Mouse (Mus musculus) neural tube, embryonic 11.5 days (tissue): ENCODE results near the gene Ky. TPM values are rescaled to one million over a fixed set of nuclear protein-coding genes. Genes with fewer than 3 reads are reported as not detected.

ENCODE experiments used
- ATAC-seq: fragments of 200-750 bp; cut with Nextera tagmentation; 2 replicates; pipeline ENCODE4 v1.8.0; 2017; ENCODE audit warnings: moderate number of reproducible peaks, mild to moderate bottlenecking, moderate TSS enrichment, moderate library complexity; ENCODE audit not compliant: insufficient read depth, low FRiP score, low TSS enrichment
- DNase-seq: peaks from one replicate; pipeline ENCODE4 v3.0.0-alpha.2; 2015; ENCODE audit warnings: low spot score
- H3K27ac ChIP-seq: fragments of 300-500 bp; sonication (generic); 2 replicates; pipeline ENCODE4 v1.5.1; 2014; ENCODE audit warnings: low read depth, mild to moderate bottlenecking, low read length
- H3K27me3 ChIP-seq: fragments of 300-500 bp; sonication (generic); 2 replicates; pipeline ENCODE4 v1.6.1; 2014; ENCODE audit warnings: mild to moderate bottlenecking, low read length, mixed read lengths; ENCODE audit not compliant: control insufficient read depth, insufficient read depth
- H3K36me3 ChIP-seq: fragments of 300-500 bp; sonication (generic); 2 replicates; pipeline ENCODE4 v1.6.1; 2014; ENCODE audit warnings: mild to moderate bottlenecking, low read length, moderate library complexity, mixed read lengths; ENCODE audit not compliant: control insufficient read depth, insufficient read depth
- H3K4me1 ChIP-seq: fragments of 300-500 bp; sonication (generic); 2 replicates; pipeline ENCODE4 v1.6.1; 2014; ENCODE audit warnings: low read length, mixed read lengths; ENCODE audit not compliant: control insufficient read depth, insufficient read depth
- H3K4me2 ChIP-seq: fragments of 300-500 bp; sonication (generic); 2 replicates; pipeline ENCODE4 v1.6.1; 2014; ENCODE audit warnings: low read depth, mild to moderate bottlenecking, moderate library complexity
- H3K4me3 ChIP-seq: fragments of 300-500 bp; sonication (generic); 2 replicates; pipeline ENCODE4 v1.5.1; 2014; ENCODE audit warnings: low read depth, low read length
- H3K9ac ChIP-seq: fragments of 300-500 bp; sonication (generic); 2 replicates; pipeline ENCODE4 v1.6.1; 2014; ENCODE audit warnings: mild to moderate bottlenecking, low read length
- H3K9me3 ChIP-seq: fragments of 300-500 bp; sonication (generic); 2 replicates; pipeline ENCODE4 v1.6.1; 2016; ENCODE audit warnings: low read length; ENCODE audit not compliant: control insufficient read depth
- WGBS: fragments of 180-500 bp; shearing (Covaris S2); extraction: QIAGEN DNeasy Blood & Tissue Kit; methylation state at CpG from one replicate; pipeline ENCODE4 v1.1.7; 2014; 5-methylcytosine and 5-hydroxymethylcytosine counted together
- polyA plus RNA-seq: library from polyadenylated mRNA; unstranded; fragments of >200 nt; fragmentation: Nextera tagmentation; extraction: Ambion mirVana; gene quantifications from 2 replicates; pipeline ENCODE4 v1.2.1, GENCODE M21; 2014

The Ky gene
- polyA plus RNA-seq, 1 experiment from 2014 or later, result 1.4 TPM

GRCm38 (mm10) chr9:102551771-102552170 lies 46.2 kb downstream of the Ky start:
- DNase-seq (no peak), ATAC-seq (no peak)
- 0 out of 2 replicates have a peak, but pooled peaks cover 2% of the 10 kb centered on the region for H3K27me3 ChIP-seq
- 79% methylated on average over 10 of the region's 10 CpGs for WGBS
- H3K27ac ChIP-seq, result no peak overlapping the region
- H3K36me3 ChIP-seq, result no peaks in the 10 kb centered on the region
- no peak overlapping the region for H3K9ac ChIP-seq
- H3K4me2 ChIP-seq, result no peak overlapping the region
- no peak overlapping the region for H3K4me3 ChIP-seq
- no peaks in the 10 kb centered on the region for H3K9me3 ChIP-seq
- H3K4me1 ChIP-seq, result no peaks in the 10 kb centered on the region

GRCm38 (mm10) chr9:102553781-102554180 lies 48.2 kb downstream of the Ky start:
- Histone ChIP-seq H3K4me2 (no peak overlapping the region), H3K9ac (no peak overlapping the region), H3K36me3 (no peaks in the 10 kb centered on the region), H3K4me1 (no peaks in the 10 kb centered on the region), H3K27ac (no peak overlapping the region), H3K27me3 (no peaks in the 10 kb centered on the region), H3K4me3 (no peak overlapping the region), H3K9me3 (no peaks in the 10 kb centered on the region)
- DNase-seq (no peak), ATAC-seq (no peak)
- WGBS, result 95% methylated on average over 3 of the region's 3 CpGs

- ATAC-seq (no peak), DNase-seq (no peak)
- Histone ChIP-seq H3K4me3 (no peak overlapping the region), H3K36me3 (no peaks in the 10 kb centered on the region), H3K27ac (no peak overlapping the region), H3K27me3 (no peaks in the 10 kb centered on the region), H3K9ac (no peak overlapping the region), H3K4me2 (no peak overlapping the region), H3K4me1 (no peaks in the 10 kb centered on the region), H3K9me3 (no peaks in the 10 kb centered on the region)
- WGBS, result 93% methylated on average over 3 of the region's 3 CpGs
Observed at GRCm38 (mm10) chr9:102558463-102558862, 52.9 kb downstream of the Ky start.

GRCm38 (mm10) chr9:102572888-102573287 lies 67.3 kb downstream of the Ky start:
- H3K9ac ChIP-seq, result no peak overlapping the region
- H3K27ac ChIP-seq, result no peak overlapping the region
- H3K27me3 ChIP-seq, result no peaks in the 10 kb centered on the region
- no peaks in the 10 kb centered on the region for H3K36me3 ChIP-seq
- H3K4me3 ChIP-seq, result no peak overlapping the region
- no peaks in the 10 kb centered on the region for H3K9me3 ChIP-seq
- 71% methylated on average over 5 of the region's 5 CpGs for WGBS
- DNase-seq (no peak), ATAC-seq (no peak)
- no peak overlapping the region for H3K4me2 ChIP-seq
- H3K4me1 ChIP-seq, result no peaks in the 10 kb centered on the region

- no peak for DNase-seq
- Histone ChIP-seq H3K4me3 (no peak overlapping the region), H3K27ac (no peak overlapping the region), H3K9me3 (no peaks in the 10 kb centered on the region), H3K4me2 (no peak overlapping the region), H3K27me3 (no peaks in the 10 kb centered on the region), H3K4me1 (no peaks in the 10 kb centered on the region), H3K9ac (no peak overlapping the region), H3K36me3 (no peaks in the 10 kb centered on the region)
- 85% methylated on average over 5 of the region's 5 CpGs for WGBS
- ATAC-seq, result no peak
Observed at GRCm38 (mm10) chr9:102577480-102577879, 71.9 kb downstream of the Ky start.

DNA sequence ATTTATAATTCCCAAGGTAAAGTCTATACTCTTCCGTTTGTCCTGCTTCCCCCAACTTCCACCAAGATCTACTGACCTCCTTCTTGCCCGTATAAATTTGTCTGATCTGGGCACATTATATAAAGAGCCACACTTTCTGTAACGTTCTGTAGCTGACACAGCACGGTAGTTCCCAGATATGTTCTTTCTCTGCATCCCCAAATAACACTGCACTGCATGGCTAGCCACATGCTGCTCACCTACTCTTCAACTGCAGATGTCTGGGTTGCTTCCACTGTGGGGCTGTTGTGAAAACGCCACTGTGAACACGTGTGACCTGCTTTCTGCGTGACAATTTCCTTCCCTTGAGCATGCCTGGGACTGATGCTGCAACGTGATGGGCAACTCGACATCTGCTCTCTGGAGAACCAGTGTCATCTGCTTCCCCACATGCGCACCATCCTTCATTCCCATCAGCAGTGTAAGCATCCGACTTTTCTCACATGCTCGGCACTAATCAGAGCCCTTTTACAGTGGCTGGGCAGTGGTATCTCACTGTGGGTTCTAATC lies 76.4 kb downstream of the Ky start:
- Histone ChIP-seq H3K4me3 (no peak overlapping the region), H3K27ac (no peak overlapping the region), H3K9me3 (no peaks in the 10 kb centered on the region), H3K4me1 (no peaks in the 10 kb centered on the region), H3K27me3 (no peaks in the 10 kb centered on the region), H3K4me2 (no peak overlapping the region), H3K9ac (no peak overlapping the region), H3K36me3 (no peaks in the 10 kb centered on the region)
- ATAC-seq (no peak), DNase-seq (no peak)
- 83% methylated on average over 12 of the region's 12 CpGs for WGBS

- H3K27me3 ChIP-seq, result no peaks in the 10 kb centered on the region
- no peak overlapping the region for H3K4me3 ChIP-seq
- H3K9ac ChIP-seq, result no peak overlapping the region
- ATAC-seq, result no peak
- no peak for DNase-seq
- no peak overlapping the region for H3K4me2 ChIP-seq
- 74% methylated on average over 5 of the region's 5 CpGs for WGBS
- H3K27ac ChIP-seq, result no peak overlapping the region
- H3K36me3 ChIP-seq, result no peaks in the 10 kb centered on the region
- no peaks in the 10 kb centered on the region for H3K9me3 ChIP-seq
- no peaks in the 10 kb centered on the region for H3K4me1 ChIP-seq
Observed at GRCm38 (mm10) chr9:102587347-102587746, 81.8 kb downstream of the Ky start.

GRCm38 (mm10) chr9:102594667-102595393 lies 89.3 kb downstream of the Ky start:
- no peaks in the 10 kb centered on the region for H3K27me3 ChIP-seq
- DNase-seq, result no peak
- no peak overlapping the region for H3K27ac ChIP-seq
- H3K4me1 ChIP-seq, result no peaks in the 10 kb centered on the region
- no peaks in the 10 kb centered on the region for H3K9me3 ChIP-seq
- no peak overlapping the region for H3K4me3 ChIP-seq
- no peak overlapping the region for H3K9ac ChIP-seq
- peaks cover 5% of the 10 kb centered on the region for H3K36me3 ChIP-seq
- H3K4me2 ChIP-seq, result no peak overlapping the region
- 69% methylated on average over 6 of the region's 6 CpGs for WGBS
- ATAC-seq, result no peak
